Mouse (Mus musculus): ENCODE results near the gene Asb5. TPM values are rescaled to one million over a fixed set of nuclear protein-coding genes. Genes with fewer than 3 reads are reported as not detected.
"Not testable (repeated sequence)": the region's sequence is repeated elsewhere in the genome, so short reads cannot be mapped to it uniquely, and the experiment has no call there.

Gene Asb5
- polyA plus RNA-seq, 1 experiment from 2014 or later, result 9.5 TPM

DNA sequence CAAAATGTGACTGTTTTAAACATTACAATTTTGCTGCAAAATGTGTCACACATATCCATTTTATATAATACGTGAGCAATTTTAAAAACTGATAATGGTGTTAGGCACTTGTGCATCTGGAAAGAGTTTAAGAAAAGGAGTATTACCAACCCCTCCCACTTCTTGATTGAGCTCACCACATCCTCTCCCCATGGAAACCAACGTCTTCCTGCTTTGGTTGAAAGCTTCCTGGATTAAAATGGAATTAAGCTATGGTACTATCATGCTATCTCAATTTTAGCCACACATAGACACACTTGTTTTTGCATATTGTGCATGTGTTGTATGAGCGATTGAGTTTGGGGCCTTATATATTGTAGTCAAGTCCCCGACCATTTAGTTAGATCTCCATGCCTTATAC lies 74.1 kb downstream of the Asb5 start:
- H3K36me3 ChIP-seq, result no peaks in the 10 kb centered on the region
- DNase-seq (ENCODE audit: low spot score), result no peak
- WGBS, result 82% methylated on average over 4 of the region's 4 CpGs
- no peaks in the 10 kb centered on the region for H3K9me3 ChIP-seq (replicated peaks)
- no peak overlapping the region for H3K4me3 ChIP-seq
- no peak overlapping the region for H3K27ac ChIP-seq
- H3K27me3 ChIP-seq (ENCODE audit: low read depth, poor library complexity, severe bottlenecking), result no peaks in the 10 kb centered on the region
- peaks cover 7% of the 10 kb centered on the region for H3K4me1 ChIP-seq

DNA sequence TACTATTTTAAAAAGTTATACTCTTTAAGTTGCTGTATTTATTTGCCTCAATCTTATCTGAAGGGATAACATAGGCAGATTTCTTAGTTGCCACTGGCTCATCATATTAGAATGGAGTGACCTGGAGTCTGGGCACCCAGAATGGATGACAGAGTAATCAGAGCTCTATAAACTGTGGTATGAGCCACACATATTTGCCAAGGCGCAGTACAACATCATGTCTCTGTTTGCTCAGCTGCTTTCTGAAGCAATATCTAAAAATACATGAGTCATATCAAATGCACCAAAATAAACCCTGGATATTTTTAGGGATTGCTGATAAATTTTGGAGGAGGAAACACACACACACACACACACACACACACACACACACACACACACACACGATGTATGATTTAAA lies 80.0 kb downstream of the Asb5 start:
- no peak for DNase-seq (ENCODE audit: low spot score)
- no peaks in the 10 kb centered on the region for H3K9me3 ChIP-seq (replicated peaks)
- H3K27ac ChIP-seq, result no peak overlapping the region
- no peaks in the 10 kb centered on the region for H3K36me3 ChIP-seq
- H3K4me3 ChIP-seq, result no peak overlapping the region
- H3K4me1 ChIP-seq, result no peaks in the 10 kb centered on the region
- H3K27me3 ChIP-seq (ENCODE audit: low read depth, poor library complexity, severe bottlenecking), result no peaks in the 10 kb centered on the region
- WGBS, result 93% methylated on average over 2 of the region's 2 CpGs

GRCm38 (mm10) chr8:54610238-54610637 lies 80.9 kb downstream of the Asb5 start:
- no peak for DNase-seq (ENCODE audit: low spot score)
- H3K9me3 ChIP-seq (replicated peaks), result no peaks in the 10 kb centered on the region
- H3K4me1 ChIP-seq, result no peaks in the 10 kb centered on the region
- no peak overlapping the region for H3K27ac ChIP-seq
- no peaks in the 10 kb centered on the region for H3K27me3 ChIP-seq (ENCODE audit: low read depth, poor library complexity, severe bottlenecking)
- H3K36me3 ChIP-seq, result no peaks in the 10 kb centered on the region
- H3K4me3 ChIP-seq, result no peak overlapping the region
- 84% methylated on average over 4 of the region's 4 CpGs for WGBS

DNA sequence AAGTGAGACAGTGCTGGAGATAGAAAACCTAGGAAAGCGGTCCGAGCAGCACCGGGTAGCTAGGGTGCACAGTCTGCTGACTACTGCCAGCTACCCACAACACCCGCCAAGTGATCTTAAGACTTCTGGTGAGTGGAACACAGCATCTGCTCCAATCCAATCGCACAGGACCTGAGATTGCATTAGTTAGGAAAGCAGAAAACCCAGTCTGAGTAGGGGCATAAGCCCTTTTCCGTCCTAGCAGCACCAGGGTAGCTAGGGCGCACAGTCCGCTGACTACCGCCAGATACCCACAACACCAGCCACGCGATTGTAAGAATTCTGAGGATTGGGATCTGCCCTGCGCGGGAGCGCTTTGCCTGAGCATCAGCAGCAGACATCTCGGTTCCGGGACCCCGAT lies 87.3 kb downstream of the Asb5 start:
- H3K36me3 ChIP-seq; H3K9me3 ChIP-seq (replicated peaks); H3K4me3 ChIP-seq; DNase-seq (ENCODE audit: low spot score); H3K27ac ChIP-seq; H3K4me1 ChIP-seq; H3K27me3 ChIP-seq (ENCODE audit: low read depth, poor library complexity, severe bottlenecking): not testable (repeated sequence)
- WGBS, result 83% methylated on average over 17 of the region's 17 CpGs

Other genes with a start within 250 kb of the Asb5 start
- 95.8 and 104 TPM in 2 replicates for gene Spcs3, start 418 bp downstream of the Asb5 start, polyA plus RNA-seq (2016; fragmentation: Nextera tagmentation; extraction: Ambion mirVana)
- gene Spata4, start 71.2 kb downstream of the Asb5 start, polyA plus RNA-seq (2016; fragmentation: Nextera tagmentation; extraction: Ambion mirVana), result not detected in 2 replicates

Data from limb, embryonic 10.5 days (tissue).